Mouse (Mus musculus) bone marrow macrophage, adult 2 months (primary cell): Measurements from ENCODE around the gene Pin1rt1. TPM values are rescaled to one million over a fixed set of nuclear protein-coding genes. Genes with fewer than 3 reads are reported as not detected.

Experiments
- H3K27ac ChIP-seq: 2 replicates; pipeline ENCODE4 v1.5.1; 2012; ENCODE audit warnings: low read depth, low read length; ENCODE audit not compliant: insufficient read depth
- H3K4me1 ChIP-seq: 2 replicates; pipeline ENCODE4 v1.6.1; 2012; ENCODE audit warnings: low read length; ENCODE audit not compliant: control insufficient read depth, insufficient read depth
- H3K4me3 ChIP-seq: 2 replicates; pipeline ENCODE4 v1.5.1; 2012; ENCODE audit warnings: mild to moderate bottlenecking, low read length, moderate library complexity; ENCODE audit not compliant: insufficient read depth
- CTCF ChIP-seq: IDR thresholded peaks from 2 replicates; pipeline ENCODE4 v1.5.1; 2012; ENCODE audit warnings: low read depth, mild to moderate bottlenecking, low read length, moderate library complexity
- POLR2A ChIP-seq: IDR thresholded peaks from 2 replicates; pipeline ENCODE4 v1.6.1; 2012; ENCODE audit warnings: mild to moderate bottlenecking, low read depth, low read length, borderline replicate concordance
- polyA plus RNA-seq: library from polyadenylated mRNA; stranded (reverse); fragments of >200 nt; gene quantifications from 2 replicates; pipeline ENCODE4 v1.2.4, GENCODE M21; 2012; ENCODE audit not compliant: missing spikeins, insufficient read depth, insufficient read length

The Pin1rt1 gene
- polyA plus RNA-seq, 1 experiment = not detected

DNA sequence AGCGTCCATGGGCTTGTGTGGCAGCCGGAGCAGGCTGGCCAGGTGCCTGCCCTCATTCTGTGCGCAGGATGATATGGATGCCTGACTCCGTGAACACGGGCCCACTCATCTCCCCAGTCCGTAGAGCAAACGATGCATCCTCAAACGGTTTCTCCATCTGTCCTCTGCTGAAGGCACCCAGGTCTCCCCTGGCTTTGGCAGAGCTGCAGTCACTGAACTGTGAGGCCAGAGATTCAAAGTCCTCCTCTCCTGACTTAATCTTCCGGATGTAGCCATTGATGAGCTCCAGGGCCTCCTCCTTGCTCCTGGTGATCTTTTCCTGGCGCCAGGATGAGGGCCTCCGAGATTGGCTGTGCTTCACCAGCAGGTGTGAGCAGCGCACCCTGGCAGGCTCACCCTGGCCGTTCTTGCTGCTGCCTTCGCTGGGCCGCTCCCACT lies 1.9 kb downstream of the Pin1rt1 start:
- Histone ChIP-seq H3K4me3 (no peak overlapping the region), H3K27ac (no peak overlapping the region), H3K4me1 (peaks cover 13% of the 10 kb centered on the region)
- TF ChIP-seq CTCF (no peak), POLR2A (no peak)

DNA sequence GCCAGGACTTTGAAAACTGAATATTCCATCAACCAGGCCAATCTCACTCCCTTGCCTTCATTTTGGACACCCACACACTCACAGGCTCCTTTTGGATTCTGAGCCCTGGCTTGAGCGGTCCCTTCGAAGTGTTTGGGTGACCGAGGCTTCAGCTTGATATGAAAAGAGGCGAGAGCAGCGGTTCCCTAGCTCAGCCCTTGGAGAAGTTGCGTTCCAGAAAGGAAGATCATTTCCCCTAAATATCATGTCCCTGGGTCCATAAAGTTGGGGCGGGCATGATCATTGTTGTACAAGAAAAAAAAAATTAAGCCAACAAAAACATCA lies 3.7 kb downstream of the Pin1rt1 start:
- H3K4me1 ChIP-seq = peaks cover 13% of the 10 kb centered on the region
- H3K27ac ChIP-seq = no peak overlapping the region
- H3K4me3 ChIP-seq = peak overlapping the region; percentile 80
- TF ChIP-seq POLR2A (no peak), CTCF (no peak)

DNA sequence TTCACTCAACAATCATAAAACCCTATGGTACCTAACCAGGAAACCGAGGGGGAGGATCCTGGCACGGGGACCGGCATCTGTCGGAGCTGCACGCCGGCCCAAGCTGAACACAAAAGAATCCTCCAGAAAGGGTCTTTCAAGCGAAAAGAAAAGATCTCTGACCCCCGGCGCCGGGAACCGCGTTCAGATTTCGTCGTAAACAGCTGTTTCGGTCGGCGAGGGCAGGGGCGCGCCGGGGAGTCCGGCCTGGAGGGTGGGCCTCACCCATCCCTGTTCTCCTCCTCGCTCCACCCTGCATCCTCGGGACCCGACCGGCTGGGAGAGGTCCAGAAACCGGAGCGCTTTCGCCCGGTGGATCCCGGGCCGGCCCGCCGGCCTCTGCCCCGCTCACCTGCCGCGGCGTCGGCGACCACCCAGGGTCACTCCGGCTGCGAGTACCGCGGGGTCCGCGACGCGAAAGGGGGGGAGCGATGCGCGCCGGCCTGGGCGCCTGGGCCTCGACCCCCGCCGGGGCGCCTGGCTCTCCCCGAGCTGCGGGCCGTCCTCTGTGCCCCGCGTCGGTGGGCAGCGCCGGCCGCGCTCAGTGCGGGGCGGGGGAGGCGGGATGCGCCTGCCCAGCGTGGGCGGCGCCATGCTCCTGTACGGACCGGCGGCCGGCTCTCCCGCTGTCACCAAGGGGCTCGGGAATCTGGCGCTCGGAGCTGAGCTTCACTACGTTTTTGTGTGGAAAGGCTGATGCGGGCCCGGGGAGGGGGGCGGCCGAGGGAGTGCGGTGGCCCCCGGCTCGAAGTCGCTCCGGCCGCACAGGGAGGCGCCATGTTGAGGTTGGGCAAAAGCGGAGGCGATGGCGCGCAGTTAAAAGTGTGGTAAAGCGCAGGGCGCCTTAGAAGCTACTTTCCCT lies 4.3 kb downstream of the Pin1rt1 start, which contains the start of gene Tcp11l1:
Tcp11l1 (minus strand) TSS at position 585 of the 901 bp plus-strand sequence.
- TF ChIP-seq POLR2A (no peak), CTCF (no peak)
- Histone ChIP-seq H3K4me1 (peaks cover 16% of the 10 kb centered on the region), H3K4me3 (peak within 1 kb of the TSS; percentile 80), H3K27ac (peak within 1 kb of the TSS; percentile 33)

DNA sequence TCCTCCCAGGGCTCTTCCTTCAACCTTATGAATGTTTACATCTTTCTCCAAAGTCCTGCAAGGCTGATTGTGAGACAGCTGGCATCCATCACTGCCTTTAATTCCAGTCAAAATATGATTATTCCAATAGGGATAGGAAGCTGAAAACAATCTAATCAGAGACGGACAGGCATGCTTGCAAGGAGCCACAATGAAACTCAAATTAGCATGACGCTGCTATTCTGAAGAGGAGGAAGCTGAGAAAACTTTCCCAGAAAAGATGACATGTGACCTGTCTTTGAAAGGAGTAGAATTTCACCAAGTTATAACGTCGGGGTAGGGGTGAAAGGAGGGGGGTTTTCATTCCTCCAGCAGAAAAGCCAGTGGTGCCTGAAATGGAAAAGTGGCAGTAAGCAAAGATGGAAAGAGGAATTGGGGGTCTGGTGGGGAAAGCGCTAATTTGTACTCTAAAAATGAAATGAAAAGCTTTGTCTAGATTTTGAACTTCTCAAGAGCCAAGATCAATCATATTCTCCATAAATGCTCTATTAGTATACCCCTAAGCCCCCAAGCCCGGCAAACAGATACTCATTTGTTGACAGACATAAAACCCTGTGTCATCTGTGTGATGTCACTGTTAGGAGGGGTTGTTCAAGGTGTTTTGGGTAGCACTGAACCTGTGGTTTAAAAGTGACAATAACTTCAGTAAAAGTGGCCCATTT lies 5.4 kb downstream of the Pin1rt1 start:
- TF ChIP-seq CTCF = no peak
- no peak for TF ChIP-seq POLR2A
- peak overlapping the region; percentile 80 for H3K4me3 ChIP-seq
- H3K4me1 ChIP-seq = peaks cover 18% of the 10 kb centered on the region
- H3K27ac ChIP-seq = peak overlapping the region; percentile 33

DNA sequence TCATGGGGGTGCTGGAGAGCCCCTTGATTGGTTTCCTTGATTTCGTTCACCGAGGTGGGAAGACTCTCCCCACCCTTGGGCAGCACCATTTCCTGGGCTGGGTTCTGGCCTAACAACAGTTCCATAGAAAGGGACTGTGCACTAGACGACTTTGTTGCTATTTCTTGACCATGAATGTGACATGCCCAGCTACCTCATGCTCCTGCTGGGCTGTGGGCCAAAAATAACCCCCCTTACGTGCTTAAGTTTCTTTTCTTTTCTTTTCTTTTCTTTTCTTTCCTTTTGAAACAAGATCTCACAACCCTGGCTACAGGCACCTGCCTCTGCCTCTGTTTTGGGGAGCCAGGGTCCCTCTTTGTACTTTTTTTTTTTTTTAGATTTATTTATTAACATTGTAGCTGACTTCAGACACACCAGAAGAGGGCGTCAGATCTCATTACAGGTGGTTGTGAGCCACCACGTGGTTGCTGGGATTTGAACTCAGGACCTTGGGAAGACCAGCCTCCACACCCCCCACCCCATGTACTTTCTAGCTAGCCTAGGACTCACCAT lies 6.3 kb downstream of the Pin1rt1 start:
- Histone ChIP-seq H3K4me3 (no peak overlapping the region), H3K27ac (no peak overlapping the region; the same call in 1 of the 2 replicates), H3K4me1 (peaks cover 18% of the 10 kb centered on the region)
- no peak for TF ChIP-seq CTCF
- TF ChIP-seq POLR2A = no peak

DNA sequence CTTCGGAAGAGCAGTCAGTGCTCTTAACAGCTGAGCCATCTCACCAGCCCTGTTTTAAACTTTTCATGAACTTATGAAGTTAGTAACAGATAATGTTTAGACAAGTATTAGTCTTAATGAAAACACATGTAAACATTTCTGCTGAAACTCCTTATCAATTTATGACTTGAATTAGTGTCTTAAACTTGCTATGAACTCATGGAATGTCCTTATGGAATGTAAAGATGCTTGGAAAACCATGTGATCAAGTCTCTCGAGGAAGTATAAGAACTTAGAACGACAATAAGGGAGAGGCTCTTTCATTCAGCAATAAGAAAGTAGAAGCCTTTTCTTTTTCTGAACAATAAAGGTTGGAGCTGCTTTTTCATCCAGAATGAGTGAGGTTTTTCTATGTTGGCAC lies 11.8 kb downstream of the Pin1rt1 start:
- Histone ChIP-seq H3K27ac (no peak overlapping the region), H3K4me3 (no peak overlapping the region), H3K4me1 (peaks cover 4% of the 10 kb centered on the region)
- TF ChIP-seq POLR2A = no peak
- TF ChIP-seq CTCF = no peak

DNA sequence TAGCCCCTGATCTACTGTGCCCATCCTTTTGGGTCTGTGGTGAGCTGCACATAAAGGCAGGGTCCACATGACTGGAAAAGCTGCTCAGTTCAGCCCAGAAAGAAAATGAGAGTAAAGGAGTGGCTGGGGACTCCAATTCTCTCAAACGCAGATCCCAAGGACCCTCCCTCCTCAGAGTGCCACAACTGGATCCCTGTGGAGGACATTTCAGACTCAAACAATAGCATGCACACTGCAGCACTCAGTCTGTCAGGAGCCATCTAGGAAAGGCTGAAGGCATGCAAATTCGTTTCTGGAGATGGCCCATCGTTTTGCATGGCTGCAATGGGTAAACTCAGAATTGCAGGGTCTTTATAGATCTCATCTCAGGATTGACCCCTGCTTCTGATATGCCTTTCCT lies 13.0 kb downstream of the Pin1rt1 start:
- Histone ChIP-seq H3K27ac (no peak overlapping the region), H3K4me3 (no peak overlapping the region), H3K4me1 (peaks cover 4% of the 10 kb centered on the region)
- TF ChIP-seq CTCF (no peak), POLR2A (no peak)

DNA sequence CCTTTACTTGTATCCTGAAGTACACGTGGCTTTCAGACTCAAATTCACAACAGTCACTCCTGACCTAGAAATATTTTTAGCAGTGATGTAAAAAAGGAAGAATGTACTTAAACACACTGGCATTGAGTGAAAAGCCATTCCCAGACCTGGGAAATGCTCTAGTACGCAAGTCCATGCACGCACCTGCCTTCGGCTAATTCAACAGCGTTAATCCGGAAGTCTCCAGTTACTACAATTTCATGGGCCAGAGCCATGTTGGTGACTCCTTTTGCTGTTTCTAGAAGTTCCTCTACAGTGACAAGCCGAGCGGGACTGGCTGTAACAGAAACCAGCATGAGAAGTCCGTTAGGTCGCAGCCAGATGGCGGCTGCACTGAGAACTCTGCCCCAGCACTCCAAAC lies 16.5 kb downstream of the Pin1rt1 start:
- TF ChIP-seq POLR2A (no peak), CTCF (no peak)
- no peaks in the 10 kb centered on the region for H3K4me1 ChIP-seq
- no peak overlapping the region for H3K27ac ChIP-seq
- no peak overlapping the region for H3K4me3 ChIP-seq

- H3K4me1 ChIP-seq = peaks cover 37% of the 10 kb centered on the region
- no peak for TF ChIP-seq CTCF
- TF ChIP-seq POLR2A = no peak
- H3K27ac ChIP-seq = peak overlapping the region; percentile 69
- H3K4me3 ChIP-seq = no peak overlapping the region
Measured at GRCm38 (mm10) chr2:104692551-104692950, 23.6 kb downstream of the Pin1rt1 start.
